Mouse (Mus musculus) cerebellum, adult 18-20 months (tissue): ENCODE measurements around the gene Ccdc73.
A peak's percentile ranks its signal among the peaks of the same experiment; 100 is the strongest.
"Not testable (repeated sequence)": the region's sequence is repeated elsewhere in the genome, so short reads cannot be mapped to it uniquely, and the experiment has no call there.

Experiments
- DNase-seq, 2 experiments: peaks; one replicate each; pipeline ENCODE4 v3.0.0; 2021

Gene Ccdc73

DNA sequence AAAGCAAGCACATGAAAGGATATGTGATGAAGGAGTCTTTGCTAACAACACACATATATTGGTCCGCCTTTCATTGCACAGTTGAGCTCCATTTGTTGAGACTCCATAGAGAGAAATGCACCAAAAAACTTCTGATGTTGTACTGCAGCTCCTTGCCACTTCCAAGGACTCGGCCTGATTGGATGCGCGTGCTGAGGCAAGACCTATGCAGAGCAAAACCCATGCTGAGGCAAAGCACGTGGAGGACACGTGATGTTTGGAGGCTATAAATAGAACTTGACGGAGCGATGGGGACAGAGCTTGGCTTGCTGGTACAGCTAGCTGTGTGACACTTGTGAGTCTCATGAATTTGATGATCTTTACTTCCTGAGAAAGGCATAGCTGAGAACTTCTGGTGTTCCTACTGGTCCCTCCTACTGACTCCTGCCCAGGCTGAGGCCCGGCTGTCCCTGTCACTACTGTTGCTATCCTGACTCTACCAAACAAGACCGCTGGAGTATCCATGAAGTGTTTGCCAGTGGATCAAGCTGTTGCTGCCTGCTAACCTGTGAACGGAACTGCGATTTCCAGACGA is at the start of gene Ccdc73:
Ccdc73 (plus strand) TSS at position 524 of the 574 bp plus-strand sequence.
- DNase-seq = no peak

- not testable (repeated sequence) for DNase-seq
Observed at GRCm38 (mm10) chr2:104818763-104819162, 48.8 kb upstream of the Ccdc73 start.

- DNase-seq = no peak
Observed at GRCm38 (mm10) chr2:104826191-104826590, 41.4 kb upstream of the Ccdc73 start.

- no peak for DNase-seq
Observed at GRCm38 (mm10) chr2:104832486-104832885, 35.1 kb upstream of the Ccdc73 start.

GRCm38 (mm10) chr2:104840974-104841373 is 26.6 kb upstream of the Ccdc73 start:
- no peak for DNase-seq

- DNase-seq = no peak
Observed at GRCm38 (mm10) chr2:104841736-104842135, 25.9 kb upstream of the Ccdc73 start.

GRCm38 (mm10) chr2:104842559-104842958 is 25.0 kb upstream of the Ccdc73 start:
- no peak for DNase-seq

- no peak for DNase-seq
Observed at GRCm38 (mm10) chr2:104846638-104847414, 20.8 kb upstream of the Ccdc73 start.

GRCm38 (mm10) chr2:104847645-104848044 is 20.0 kb upstream of the Ccdc73 start:
- no peak for DNase-seq

GRCm38 (mm10) chr2:104848235-104849161 is 19.1 kb upstream of the Ccdc73 start:
- DNase-seq = no peak

GRCm38 (mm10) chr2:104849276-104849990 is 18.2 kb upstream of the Ccdc73 start, which contains the start of gene Prrg4:
TSS of gene Prrg4 (minus strand) at chr2:104849876.
- peak; percentile 14 to 35 for DNase-seq

DNA sequence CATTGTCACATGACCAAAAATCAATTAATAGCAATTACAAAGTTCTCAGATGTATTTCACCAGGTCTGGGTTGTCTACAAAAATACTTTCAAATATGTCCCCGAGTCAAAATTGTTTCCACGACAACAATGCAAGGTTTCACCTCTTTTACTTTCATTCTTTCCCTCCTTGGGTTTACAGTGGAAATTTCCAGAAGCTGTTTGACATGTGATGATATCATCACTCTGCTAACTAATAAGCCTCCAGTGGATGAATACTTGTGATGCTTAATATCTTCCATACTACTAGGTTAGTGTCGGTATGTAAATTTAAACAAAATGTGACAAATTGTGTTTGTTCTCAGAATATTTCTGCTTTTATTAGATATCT is 17.6 kb upstream of the Ccdc73 start:
- DNase-seq = no peak

DNA sequence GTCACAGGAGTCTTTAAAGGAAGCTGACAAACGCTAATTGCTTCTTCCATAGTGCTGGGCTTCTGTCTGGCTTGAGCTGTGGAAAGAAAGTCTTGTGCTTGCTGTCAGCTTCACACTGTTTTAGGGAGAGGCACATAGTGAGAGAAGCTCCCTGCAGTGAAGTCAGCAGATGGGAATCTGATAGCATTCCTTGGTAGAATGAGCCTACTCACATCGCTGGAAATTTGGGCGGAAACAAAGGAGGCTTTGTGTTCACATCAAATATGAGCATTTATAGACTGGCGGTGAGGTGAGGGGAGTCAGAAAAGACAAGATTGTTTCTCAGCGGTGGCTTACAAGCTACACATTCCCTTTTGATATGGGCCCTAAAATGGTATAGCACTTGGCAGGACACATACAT is 15.9 kb upstream of the Ccdc73 start:
- DNase-seq = no peak

GRCm38 (mm10) chr2:104852546-104852945 is 15.1 kb upstream of the Ccdc73 start:
- DNase-seq = no peak

DNA sequence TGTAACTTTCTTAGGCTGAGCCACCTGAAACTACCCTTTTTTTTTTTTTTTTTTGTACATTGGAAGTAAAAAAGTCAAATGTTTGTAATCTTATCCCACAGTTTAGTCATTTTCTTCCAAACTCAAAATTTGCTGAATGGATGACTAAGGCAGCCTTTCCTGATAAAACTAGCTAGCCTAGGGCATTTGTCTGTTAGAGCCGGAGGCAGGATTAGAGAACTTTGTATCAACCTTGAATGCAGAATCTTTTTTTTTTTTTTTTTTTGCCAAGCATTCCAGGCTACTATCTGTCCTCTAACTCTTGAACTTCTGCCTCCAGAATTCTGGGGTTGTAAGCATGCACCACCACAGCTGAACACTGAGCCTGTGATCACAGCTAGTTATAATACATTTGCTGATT is 12.8 kb upstream of the Ccdc73 start:
- DNase-seq = no peak

DNA sequence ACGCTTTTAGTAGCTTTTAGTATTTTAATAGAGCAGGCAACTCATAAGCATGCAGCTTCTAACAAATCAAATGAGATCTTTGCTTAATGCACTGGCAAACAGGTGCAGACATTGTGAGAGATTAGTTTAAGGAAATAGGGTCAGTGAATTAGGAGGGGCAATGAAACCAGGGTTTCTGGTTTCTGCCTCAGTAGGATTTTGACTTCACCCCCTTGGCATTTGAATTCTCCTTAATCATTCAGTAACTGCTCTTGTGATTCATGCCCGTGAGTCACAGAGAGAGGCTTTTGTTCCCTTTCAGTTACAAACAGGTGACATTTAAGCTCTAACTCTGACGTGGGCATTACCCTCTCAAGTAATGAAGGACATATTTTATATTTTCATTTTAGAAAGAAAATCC is 11.9 kb upstream of the Ccdc73 start:
- DNase-seq = no peak

DNA sequence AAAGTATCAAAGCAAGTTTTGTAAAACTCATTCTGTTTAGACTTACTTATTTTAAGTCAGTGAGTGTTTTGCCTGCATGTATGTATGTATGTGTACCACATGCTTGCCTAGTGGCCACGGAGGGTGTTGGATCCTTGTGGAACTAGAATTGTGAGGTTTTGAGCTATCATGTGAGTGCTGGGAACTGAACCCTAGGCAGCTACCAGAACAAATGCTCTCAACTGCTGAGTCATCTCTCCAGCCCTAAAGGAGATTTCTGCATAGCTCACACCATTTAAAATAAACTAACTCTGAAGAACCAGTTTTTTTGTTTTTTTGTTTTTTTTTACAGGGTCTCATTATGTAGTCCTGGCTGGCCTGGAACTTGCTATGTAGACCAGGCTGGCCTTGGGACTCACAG is 11.4 kb upstream of the Ccdc73 start:
- DNase-seq = no peak

DNA sequence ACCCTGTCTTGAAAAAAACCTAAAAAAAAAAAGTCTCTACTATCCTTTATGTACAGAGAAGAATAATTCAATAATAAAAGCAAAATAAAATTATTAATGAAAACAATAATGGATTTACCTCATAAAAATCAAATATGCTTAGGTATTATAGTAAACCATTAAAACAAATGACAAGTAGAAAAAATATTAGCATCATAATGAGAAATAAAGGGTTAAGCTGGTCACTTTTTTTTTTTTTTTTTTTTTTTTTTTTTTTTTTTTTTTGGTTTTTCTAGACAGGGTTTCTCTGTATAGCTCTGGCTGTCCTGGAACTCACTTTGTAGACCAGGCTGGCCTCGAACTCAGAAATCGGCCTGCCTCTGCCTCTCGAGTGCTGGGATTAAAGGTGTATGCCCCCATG is 9.5 kb upstream of the Ccdc73 start:
- not testable (repeated sequence) for DNase-seq

GRCm38 (mm10) chr2:104859060-104859459 is 8.5 kb upstream of the Ccdc73 start:
- DNase-seq = no peak

DNA sequence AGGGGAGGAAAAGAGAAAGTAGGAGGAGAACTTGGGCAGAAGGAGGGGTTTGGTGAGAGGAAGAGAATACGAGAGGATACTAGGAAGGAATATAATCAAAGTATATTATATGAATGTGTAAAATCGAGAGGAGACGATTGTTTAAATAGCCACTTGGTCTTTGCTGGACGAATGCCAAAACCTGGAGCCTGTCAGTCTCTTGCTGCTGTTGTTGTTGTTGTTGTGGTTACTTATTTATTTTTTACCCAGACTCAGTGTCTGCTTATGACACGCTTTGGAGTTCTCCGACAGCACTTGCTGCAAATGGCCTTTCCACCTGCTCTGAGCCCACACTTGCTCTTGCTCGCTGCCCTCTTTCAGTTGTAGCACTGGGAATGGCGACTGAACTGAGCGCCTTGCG is 7.2 kb upstream of the Ccdc73 start:
- DNase-seq = no peak

DNA sequence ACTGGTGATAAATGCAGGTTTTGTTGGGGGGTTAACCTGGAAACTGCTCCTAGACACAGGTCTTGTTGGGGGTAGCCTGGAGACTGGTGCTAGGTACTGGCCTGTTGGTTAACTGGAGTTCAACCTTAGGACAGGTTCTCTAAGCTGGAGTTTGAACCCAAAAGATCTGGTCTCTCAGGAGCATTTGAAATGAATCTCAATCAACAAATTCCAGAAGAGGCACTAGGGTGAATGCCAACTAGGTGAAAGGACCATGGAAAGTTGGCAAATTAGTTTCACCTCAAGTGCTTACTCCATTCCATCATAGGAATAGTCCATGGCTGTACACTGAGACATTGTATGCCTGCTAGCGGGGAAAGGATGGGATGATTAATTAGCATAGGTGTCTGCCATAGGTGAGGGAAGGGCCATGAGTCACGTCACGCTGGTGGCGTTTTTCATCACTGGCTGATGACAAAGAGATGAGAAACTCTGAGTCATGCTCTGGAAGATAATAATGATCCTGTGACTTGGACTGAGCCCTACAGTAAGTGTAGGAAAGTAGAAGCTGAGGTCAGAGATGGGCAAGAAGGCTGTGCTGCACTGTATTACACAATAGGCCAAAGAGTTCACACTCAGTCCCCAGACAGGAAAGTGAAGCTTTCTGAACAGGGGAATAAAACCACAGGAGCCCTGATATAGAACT is 3.3 kb upstream of the Ccdc73 start:
- no peak for DNase-seq

DNA sequence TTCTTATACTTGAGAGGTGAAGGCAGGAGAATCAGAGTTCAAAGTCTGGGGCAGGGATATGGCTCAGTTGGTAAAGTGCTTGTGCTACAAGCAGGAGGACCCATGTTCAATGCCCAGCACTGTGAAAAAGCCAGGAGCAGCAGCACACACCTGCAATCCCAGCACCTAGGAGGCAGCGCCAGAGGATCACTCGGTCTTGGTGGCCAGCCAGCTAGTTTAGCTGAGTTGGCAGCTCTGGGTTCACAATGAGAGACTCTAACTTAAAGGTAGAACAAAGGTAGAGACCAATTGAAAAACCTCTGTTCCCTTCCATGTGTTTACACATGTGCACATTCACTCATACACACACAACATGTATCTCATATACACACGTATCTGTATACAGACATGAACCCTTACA is 1.5 kb downstream of the Ccdc73 start:
- DNase-seq = no peak
